ENCODE assay signal across 9 mouse cellular contexts in genomic region chr3:58882878-58883510, GRCm38 (mm10). TPM values are rescaled to one million over a fixed set of nuclear protein-coding genes. Genes with fewer than 3 reads are reported as not detected.
DNase-seq lines count a peak whose midpoint lies in the region; ATAC-seq and TF ChIP-seq lines count a peak whose summit lies in the region.
"Had no signal": no experiment of that assay in that cellular context is flagged by ENCODE, and none has a peak within 500 bp of the region (broad histone marks: within the 10 kb centered on the region; RNA-seq: fewer than 3 reads in every experiment).

No protein-coding gene starts in this region.

- no peak overlapping the region for H3K4me3 ChIP-seq in hindbrain, postnatal 0 days (ENCODE audit: low read length)
- H3K4me3 ChIP-seq in stomach, embryonic 14.5 days (ENCODE audit: low read depth, low read length), result no peak overlapping the region
- H3K4me3 ChIP-seq: embryonic facial prominence, embryonic 12.5 days had no signal

- H3K27ac ChIP-seq in hindbrain, postnatal 0 days, result 0 out of 2 replicates have a peak overlapping the region, but pooled peaks have one; percentile 20
- no peak overlapping the region for H3K27ac ChIP-seq in stomach, embryonic 14.5 days (ENCODE audit: low read length)
- H3K27ac ChIP-seq: embryonic facial prominence, embryonic 12.5 days had no signal

- H3K4me1 ChIP-seq in hindbrain, postnatal 0 days (ENCODE audit: insufficient read depth, low read length), result peaks cover 13% of the 10 kb centered on the region
- no peaks in the 10 kb centered on the region for H3K4me1 ChIP-seq in stomach, embryonic 14.5 days (ENCODE audit: control insufficient read depth, insufficient read depth, low read length)

- no peak overlapping the region for H3K4me2 ChIP-seq in hindbrain, postnatal 0 days (ENCODE audit: low read depth, low read length)
- H3K4me2 ChIP-seq in stomach, embryonic 14.5 days (replicated peaks; ENCODE audit: low read depth, low read length), result no peak overlapping the region
- H3K4me2 ChIP-seq: embryonic facial prominence, embryonic 12.5 days had no signal

- no peak overlapping the region for H3K9ac ChIP-seq in hindbrain, postnatal 0 days (replicated peaks; ENCODE audit: low read length)
- H3K9ac ChIP-seq in stomach, embryonic 14.5 days (replicated peaks; ENCODE audit: low read depth, low read length), result no peak overlapping the region
- H3K9ac ChIP-seq: embryonic facial prominence, embryonic 12.5 days had no signal

- 22% methylated on average over 8 of the region's 8 CpGs for WGBS in hindbrain, postnatal 0 days
- WGBS in stomach, embryonic 14.5 days, result 22% methylated on average over 8 of the region's 8 CpGs

- no peaks in the 10 kb centered on the region for H3K36me3 ChIP-seq in hindbrain, postnatal 0 days (ENCODE audit: insufficient read depth, low read length)
- no peaks in the 10 kb centered on the region for H3K36me3 ChIP-seq in stomach, embryonic 14.5 days (ENCODE audit: control insufficient read depth, insufficient read depth, low read length)
- H3K36me3 ChIP-seq: embryonic facial prominence, embryonic 12.5 days had no signal

- no peaks in the 10 kb centered on the region for H3K9me3 ChIP-seq in hindbrain, postnatal 0 days (ENCODE audit: low read length)
- no peaks in the 10 kb centered on the region for H3K9me3 ChIP-seq in stomach, embryonic 14.5 days (ENCODE audit: control insufficient read depth, low read depth, low read length)
- H3K9me3 ChIP-seq: embryonic facial prominence, embryonic 12.5 days had no signal

- TF ChIP-seq CTCF in hindbrain, postnatal 0 days (IDR thresholded peaks at IDR 0.05; ENCODE audit: low read depth), result no peak

- H3K27me3 ChIP-seq in hindbrain, postnatal 0 days (ENCODE audit: insufficient read depth, low read length), result no peaks in the 10 kb centered on the region
- no peaks in the 10 kb centered on the region for H3K27me3 ChIP-seq in stomach, embryonic 14.5 days (ENCODE audit: control insufficient read depth, insufficient read depth, low read length)
- H3K27me3 ChIP-seq: embryonic facial prominence, embryonic 12.5 days had no signal

- ATAC-seq in hindbrain, postnatal 0 days, result peak; percentile 41
- ATAC-seq in stomach, embryonic 14.5 days (ENCODE audit: insufficient number of reproducible peaks, insufficient read depth, low FRiP score, low read depth), result 0 out of 2 replicates have a peak, but pooled peaks have one; percentile 23

- DNase-seq in right cerebral cortex, adult 2 months (ENCODE audit: low spot score in 2 of 2), result peak; percentile 11 to 18
- DNase-seq in right cerebral cortex, postnatal 36 days (ENCODE audit: low spot score in 2 of 2), result no peak
- peak; percentile 71 for DNase-seq in brain, adult 2 months (ENCODE audit: low read depth, low spot score)
- peak; percentile 39 for DNase-seq in hindbrain, postnatal 0 days (ENCODE audit: low spot score)
- DNase-seq in lung, postnatal 36 days, result no peak
- DNase-seq in kidney, postnatal 25 days, result no peak

RNA-seq across cellular contexts. Expression of gene Clrn1, which starts 2.1 kb away (rescaled TPM):
- 3.3 and 7.1 TPM in 2 replicates for total RNA-seq in hindbrain, postnatal 0 days (2014; rRNA removed)
- 3.7 TPM in 2 replicates for polyA plus RNA-seq in hindbrain, postnatal 0 days (2015; fragmentation: Nextera tagmentation; extraction: Ambion mirVana)
- not detected in 2 replicates for polyA plus RNA-seq in stomach, embryonic 14.5 days (2014; fragmentation: Nextera tagmentation; extraction: Ambion mirVana)
- total RNA-seq: liver, adult 2 months had no signal
- polyA plus RNA-seq: liver, adult 2 months had no signal

Comparison
In these comparisons a context has a peak if more than half of its experiments do, and no peak if none do; other contexts are left out.
1. DNase-seq: peak in right cerebral cortex, adult 2 months (2 of 2), brain, adult 2 months (single experiment) and hindbrain, postnatal 0 days (single experiment); none in right cerebral cortex, postnatal 36 days (0 of 2), lung, postnatal 36 days (single experiment) and kidney, postnatal 25 days (0 of 2).